Mouse (Mus musculus) bone marrow macrophage, adult 2 months (primary cell): Measurements from ENCODE around the gene Suclg2. TPM values are rescaled to one million over a fixed set of nuclear protein-coding genes. Genes with fewer than 3 reads are reported as not detected.

Experiments used
- H3K27ac ChIP-seq: 2 replicates; pipeline ENCODE4 v1.5.1; 2012; ENCODE audit warnings: low read depth, low read length; ENCODE audit not compliant: insufficient read depth
- H3K4me1 ChIP-seq: 2 replicates; pipeline ENCODE4 v1.6.1; 2012; ENCODE audit warnings: low read length; ENCODE audit not compliant: control insufficient read depth, insufficient read depth
- H3K4me3 ChIP-seq: 2 replicates; pipeline ENCODE4 v1.5.1; 2012; ENCODE audit warnings: mild to moderate bottlenecking, low read length, moderate library complexity; ENCODE audit not compliant: insufficient read depth
- CTCF ChIP-seq: IDR thresholded peaks from 2 replicates; pipeline ENCODE4 v1.5.1; 2012; ENCODE audit warnings: low read depth, mild to moderate bottlenecking, low read length, moderate library complexity
- POLR2A ChIP-seq: IDR thresholded peaks from 2 replicates; pipeline ENCODE4 v1.6.1; 2012; ENCODE audit warnings: mild to moderate bottlenecking, low read depth, low read length, borderline replicate concordance
- polyA plus RNA-seq: library from polyadenylated mRNA; stranded (reverse); fragments of >200 nt; gene quantifications from 2 replicates; pipeline ENCODE4 v1.2.4, GENCODE M21; 2012; ENCODE audit not compliant: missing spikeins, insufficient read depth, insufficient read length

Gene Suclg2
- polyA plus RNA-seq, 1 experiment = 14.3 TPM

DNA sequence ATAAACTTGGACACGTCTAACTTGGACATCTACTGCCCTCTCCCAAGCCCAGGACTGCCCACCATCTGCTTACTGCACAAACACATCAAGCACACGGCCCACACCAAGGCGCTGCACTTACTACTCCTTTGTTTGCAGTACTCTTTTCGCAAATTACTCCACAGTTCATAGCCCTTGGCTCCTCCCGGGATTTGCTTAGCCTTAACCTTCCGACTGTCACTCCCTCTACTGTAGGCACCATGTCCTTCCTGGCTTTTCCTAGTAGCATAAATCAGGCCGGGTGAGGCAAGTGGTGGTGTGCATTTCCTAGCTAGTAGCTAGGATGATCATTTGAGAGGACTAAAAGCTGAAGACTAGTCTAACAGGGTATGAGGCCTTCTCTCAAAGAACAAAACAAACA lies 16.8 kb downstream of the Suclg2 start:
- Histone ChIP-seq H3K27ac (no peak overlapping the region), H3K4me3 (no peak overlapping the region), H3K4me1 (peaks cover 2% of the 10 kb centered on the region; the same call in 1 of the 2 replicates)
- no peak for TF ChIP-seq CTCF
- TF ChIP-seq POLR2A = no peak

DNA sequence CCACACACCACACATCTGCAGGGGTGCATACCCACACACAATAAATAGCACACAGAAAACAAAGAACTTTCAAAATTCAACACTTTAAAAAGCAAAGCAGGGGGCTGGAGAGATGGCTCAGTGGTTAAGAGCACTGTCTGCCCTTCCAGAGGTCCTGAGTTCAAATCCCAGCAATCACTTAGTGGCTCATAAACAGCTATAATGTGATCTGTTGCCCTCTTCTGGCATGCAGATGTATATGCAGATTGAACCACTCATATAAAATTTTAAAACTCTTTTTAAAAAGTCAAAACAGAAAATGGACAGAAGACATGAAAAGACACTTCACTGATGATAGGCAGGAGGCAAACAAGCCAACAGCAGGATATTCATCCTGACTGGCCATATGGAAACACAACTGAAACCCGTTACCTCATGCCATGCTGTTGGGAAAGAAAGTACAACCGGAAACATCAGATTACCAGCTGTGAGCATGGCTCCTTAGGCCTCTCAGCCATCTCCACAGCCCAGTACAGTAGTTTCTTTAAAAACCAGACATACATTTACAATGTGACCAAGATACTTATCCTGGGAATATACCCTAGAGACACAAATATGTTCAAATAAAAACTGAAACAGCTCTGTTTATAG lies 17.5 kb downstream of the Suclg2 start:
- H3K4me1 ChIP-seq = peaks cover 2% of the 10 kb centered on the region; the same call in 1 of the 2 replicates
- no peak for TF ChIP-seq CTCF
- TF ChIP-seq POLR2A = no peak
- no peak overlapping the region for H3K27ac ChIP-seq
- H3K4me3 ChIP-seq = no peak overlapping the region

DNA sequence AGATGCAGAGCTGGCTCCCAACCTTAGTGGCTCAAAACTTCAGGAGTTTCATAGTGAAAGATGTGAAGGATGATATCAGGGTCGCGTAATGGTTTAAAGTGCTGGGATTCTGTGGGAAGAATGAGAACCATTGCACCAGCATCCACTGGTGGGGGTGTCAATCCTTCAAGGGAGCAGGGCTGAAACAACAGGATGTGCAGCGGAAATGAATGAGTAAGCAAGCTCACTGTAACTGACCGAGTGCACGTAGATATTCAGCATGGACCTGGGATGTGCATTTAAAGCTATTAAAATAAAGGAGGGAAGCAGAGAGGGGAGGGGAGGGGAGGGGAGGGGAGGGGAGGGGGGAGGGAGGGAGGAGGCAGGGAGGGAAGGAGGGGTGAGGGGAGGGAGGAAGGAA lies 18.4 kb downstream of the Suclg2 start:
- no peak overlapping the region for H3K4me3 ChIP-seq
- TF ChIP-seq POLR2A (no peak), CTCF (no peak)
- no peak overlapping the region for H3K27ac ChIP-seq
- H3K4me1 ChIP-seq = peaks cover 7% of the 10 kb centered on the region

DNA sequence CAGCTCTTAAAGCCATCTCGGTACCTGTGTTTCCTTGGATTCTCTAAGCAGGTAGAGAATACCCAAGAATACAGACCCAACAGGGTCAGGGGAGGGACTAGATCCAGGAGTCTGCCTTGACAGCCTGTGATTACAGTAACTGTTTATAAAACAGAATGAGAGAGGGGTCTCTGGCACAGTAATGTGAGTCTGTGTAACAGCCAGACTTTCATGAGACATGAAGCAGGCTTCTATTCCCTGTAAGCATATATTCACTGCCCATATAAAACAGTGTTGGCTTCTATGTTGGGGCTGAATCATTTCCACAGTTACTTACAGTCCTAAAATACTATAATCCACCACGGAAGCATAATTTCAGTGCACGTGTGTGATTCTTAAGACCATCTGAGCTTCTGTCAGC lies 19.3 kb downstream of the Suclg2 start:
- no peak for TF ChIP-seq CTCF
- no peak for TF ChIP-seq POLR2A
- no peak overlapping the region for H3K4me3 ChIP-seq
- peaks cover 10% of the 10 kb centered on the region for H3K4me1 ChIP-seq

DNA sequence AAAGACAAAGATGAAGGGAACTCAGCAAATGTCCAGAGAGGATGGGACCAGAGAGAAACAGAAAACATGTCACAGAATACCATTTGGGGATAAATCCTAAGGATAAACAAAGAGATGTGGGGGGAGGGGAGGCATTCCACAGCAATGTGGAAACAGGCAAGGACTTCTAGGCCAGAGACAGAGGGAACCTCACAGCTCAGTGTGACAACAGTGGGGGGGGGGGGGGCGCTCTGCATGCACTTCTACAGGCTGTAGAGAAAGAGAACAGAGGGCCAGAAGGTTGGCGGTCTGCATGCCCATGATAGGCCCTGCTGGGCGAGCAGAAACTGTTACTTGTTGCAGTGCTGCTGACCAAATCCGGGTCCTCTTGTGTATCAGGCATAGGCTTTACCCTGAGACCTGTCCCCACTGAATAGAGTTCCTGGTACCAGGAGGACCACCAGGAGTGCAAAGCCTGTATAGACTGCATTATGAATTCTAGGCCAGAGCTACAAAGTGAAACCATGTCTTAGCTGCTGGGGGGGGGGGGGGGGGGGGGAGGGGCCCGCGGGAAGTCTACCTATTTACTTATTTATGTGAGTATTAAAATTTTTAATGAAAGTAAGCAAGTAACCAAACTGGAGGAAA lies 20.0 kb downstream of the Suclg2 start:
- Histone ChIP-seq H3K27ac (no peak overlapping the region), H3K4me3 (no peak overlapping the region), H3K4me1 (peaks cover 10% of the 10 kb centered on the region)
- TF ChIP-seq CTCF (no peak), POLR2A (no peak)

More for the DNA sequence above, 19.3 kb downstream of the Suclg2 start:
- H3K27ac ChIP-seq = no peak overlapping the region

DNA sequence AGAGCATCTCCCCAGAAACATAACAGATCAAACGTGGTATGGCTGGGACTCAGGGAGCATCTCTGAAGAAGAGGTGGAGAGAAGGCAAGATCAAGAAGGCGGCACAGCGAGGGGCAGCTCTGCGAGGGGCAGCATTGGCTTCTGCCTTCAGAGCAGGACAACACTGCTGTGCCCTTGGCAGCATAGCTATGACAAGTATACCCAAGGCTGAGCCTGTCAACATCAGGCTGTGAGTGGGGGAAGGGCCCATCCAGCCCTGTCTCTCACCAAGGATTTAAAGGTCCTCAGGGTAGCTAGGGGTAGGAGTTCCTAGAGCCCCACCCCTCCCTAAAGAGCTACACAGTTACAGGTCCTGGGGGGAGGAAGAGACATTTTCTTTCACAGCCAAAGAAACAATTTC lies 23.7 kb downstream of the Suclg2 start:
- H3K4me1 ChIP-seq = peaks cover 10% of the 10 kb centered on the region
- TF ChIP-seq CTCF (no peak), POLR2A (no peak)
- H3K4me3 ChIP-seq = no peak overlapping the region
- H3K27ac ChIP-seq = no peak overlapping the region

DNA sequence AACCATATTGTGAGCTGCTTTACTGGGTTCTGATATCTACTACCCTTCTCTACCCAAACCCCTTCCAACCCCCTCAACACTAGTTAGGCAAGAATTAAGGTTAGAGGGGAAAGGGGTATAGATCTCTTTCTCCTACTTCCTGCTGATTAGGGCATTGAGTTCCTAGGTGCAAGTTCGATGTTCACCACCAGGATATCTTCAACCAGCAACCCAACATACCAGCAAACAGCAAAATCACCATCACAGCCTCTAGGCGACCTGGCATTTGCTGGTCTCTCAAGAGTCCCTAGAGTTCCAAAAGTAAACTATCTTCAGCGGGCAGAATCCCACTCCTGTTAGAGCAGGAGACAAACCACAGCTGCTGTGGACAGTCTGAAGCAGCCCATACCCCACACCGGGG lies 33.4 kb downstream of the Suclg2 start:
- Histone ChIP-seq H3K4me3 (no peak overlapping the region), H3K27ac (no peak overlapping the region), H3K4me1 (0 out of 2 replicates have a peak, but pooled peaks cover 3% of the 10 kb centered on the region)
- TF ChIP-seq CTCF (no peak), POLR2A (no peak)

DNA sequence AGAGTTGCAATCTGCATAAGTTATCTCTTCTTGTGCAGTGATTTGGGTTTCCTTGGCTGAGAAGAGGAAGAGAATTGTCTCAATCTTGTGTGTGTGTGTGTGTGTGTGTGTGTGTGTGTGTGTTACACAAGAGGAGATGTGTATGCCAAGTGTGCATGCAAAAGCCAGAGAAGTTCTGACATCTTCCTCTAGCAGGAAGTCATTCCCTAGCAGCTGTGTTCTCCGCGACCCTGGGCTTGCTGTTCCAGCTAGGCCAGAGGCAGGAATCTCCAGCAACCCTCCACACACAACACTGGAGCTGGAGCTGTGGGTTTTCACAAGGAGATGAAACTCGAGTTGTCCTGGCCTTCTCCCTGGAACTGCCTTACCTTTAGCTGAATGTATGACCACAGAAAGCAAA lies 38.9 kb downstream of the Suclg2 start:
- H3K4me3 ChIP-seq = no peak overlapping the region
- H3K4me1 ChIP-seq = peaks cover 9% of the 10 kb centered on the region
- H3K27ac ChIP-seq = no peak overlapping the region
- TF ChIP-seq CTCF (no peak), POLR2A (no peak)

DNA sequence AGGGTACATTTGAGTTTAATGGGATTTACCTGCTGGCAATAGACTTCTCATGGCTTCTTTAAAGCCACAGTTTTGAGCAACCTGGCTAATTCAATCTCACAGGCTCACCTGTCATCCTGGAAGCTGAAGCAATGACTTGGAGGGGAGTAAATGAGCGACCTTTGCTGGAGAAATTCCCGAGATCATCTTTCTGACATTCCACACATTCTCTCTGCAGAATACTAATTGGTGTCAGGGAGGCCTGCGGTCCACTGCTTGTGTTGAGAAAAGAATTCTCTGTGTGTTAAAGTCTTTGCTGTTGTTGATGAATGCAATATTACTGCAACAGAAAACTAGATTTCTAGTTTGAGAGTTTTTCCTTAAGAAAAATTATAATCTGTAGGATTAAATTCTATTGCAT lies 39.3 kb downstream of the Suclg2 start:
- Histone ChIP-seq H3K27ac (no peak overlapping the region), H3K4me3 (no peak overlapping the region), H3K4me1 (peaks cover 12% of the 10 kb centered on the region)
- no peak for TF ChIP-seq POLR2A
- no peak for TF ChIP-seq CTCF

DNA sequence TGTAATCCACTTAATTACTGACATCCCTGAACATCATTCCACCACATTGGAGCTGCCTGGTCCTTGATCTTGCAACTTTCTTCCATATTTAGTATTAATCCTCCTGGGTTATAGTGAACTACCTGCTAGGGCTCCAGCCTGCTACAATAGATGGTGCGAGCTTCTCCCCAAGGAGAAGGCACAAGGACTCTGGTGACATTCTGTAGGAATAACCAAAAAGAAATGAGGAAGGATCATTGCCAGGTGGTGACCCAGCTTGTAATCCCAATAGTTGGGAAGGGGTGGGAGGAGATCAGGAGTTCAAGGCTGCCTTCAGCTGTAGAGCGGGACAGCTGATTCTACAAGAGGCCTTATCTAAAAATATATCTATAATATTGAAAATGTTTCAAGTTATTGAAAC lies 41.6 kb downstream of the Suclg2 start:
- TF ChIP-seq CTCF (no peak), POLR2A (no peak)
- H3K27ac ChIP-seq = no peak overlapping the region
- H3K4me1 ChIP-seq = peaks cover 8% of the 10 kb centered on the region
- H3K4me3 ChIP-seq = no peak overlapping the region
